Mouse (Mus musculus) ovary, postnatal 36 days (tissue): ENCODE results near the gene Naaladl1.
A peak's percentile ranks its signal among the peaks of the same experiment; 100 is the strongest.

Experiments
- DNase-seq: peaks from one replicate; pipeline ENCODE4 v3.0.0; 2022; ENCODE audit warnings: low spot score, mixed read lengths

The Naaladl1 gene

GRCm38 (mm10) chr19:6084478-6085248 lies 20.9 kb upstream of the Naaladl1 start, which contains the start of the genes Zfpl1 and Cdca5:
Gene Zfpl1, minus strand, starts transcription at chr19:6084956.
Gene Cdca5, plus strand, starts transcription at chr19:6084983.
- DNase-seq, result peak; percentile 94

GRCm38 (mm10) chr19:6085417-6085879 lies 20.1 kb upstream of the Naaladl1 start:
- peak; percentile 52 for DNase-seq

- no peak for DNase-seq
Measured at GRCm38 (mm10) chr19:6088841-6089240, 16.7 kb upstream of the Naaladl1 start.

GRCm38 (mm10) chr19:6094119-6094518 lies 11.5 kb upstream of the Naaladl1 start, which contains the start of gene AC131692.1:
Gene AC131692.1, plus strand, starts transcription at chr19:6094419.
- DNase-seq, result no peak

- no peak for DNase-seq
Measured at GRCm38 (mm10) chr19:6097847-6098246, 7.7 kb upstream of the Naaladl1 start.

GRCm38 (mm10) chr19:6101186-6101585 lies 4.4 kb upstream of the Naaladl1 start:
- DNase-seq, result no peak

GRCm38 (mm10) chr19:6102169-6102853 lies 3.3 kb upstream of the Naaladl1 start:
- no peak for DNase-seq

- no peak for DNase-seq
Measured at GRCm38 (mm10) chr19:6104476-6104875, 1.1 kb upstream of the Naaladl1 start.

GRCm38 (mm10) chr19:6113116-6113515 lies 7.5 kb downstream of the Naaladl1 start:
- DNase-seq, result no peak

GRCm38 (mm10) chr19:6116113-6116850 lies 10.7 kb downstream of the Naaladl1 start:
- no peak for DNase-seq

- no peak for DNase-seq
Measured at GRCm38 (mm10) chr19:6117346-6117985, 11.9 kb downstream of the Naaladl1 start.

- peak; percentile 85 for DNase-seq
Measured at GRCm38 (mm10) chr19:6117986-6118676, 12.5 kb downstream of the Naaladl1 start, which contains the start of gene Sac3d1. Gene Sac3d1, minus strand, starts transcription at chr19:6118650.

- DNase-seq, result no peak
Measured at GRCm38 (mm10) chr19:6118677-6119185, 13.1 kb downstream of the Naaladl1 start.

GRCm38 (mm10) chr19:6121761-6122160 lies 16.2 kb downstream of the Naaladl1 start:
- DNase-seq, result no peak

- DNase-seq, result no peak
Measured at GRCm38 (mm10) chr19:6123330-6123729, 17.7 kb downstream of the Naaladl1 start.

- no peak for DNase-seq
Measured at GRCm38 (mm10) chr19:6124898-6125297, 19.3 kb downstream of the Naaladl1 start.

- DNase-seq, result no peak
Measured at GRCm38 (mm10) chr19:6126289-6126688, 20.7 kb downstream of the Naaladl1 start.

GRCm38 (mm10) chr19:6126789-6127580 lies 21.4 kb downstream of the Naaladl1 start:
- no peak for DNase-seq

GRCm38 (mm10) chr19:6127760-6128341 lies 22.3 kb downstream of the Naaladl1 start, which contains the start of gene Snx15:
Gene Snx15, minus strand, starts transcription at chr19:6128304.
- DNase-seq, result peak; percentile 90
